Mouse (Mus musculus) neural tube, embryonic 10.5 days (tissue): ENCODE measurements around the gene Zbed4.
"Not testable (repeated sequence)": the region's sequence is repeated elsewhere in the genome, so short reads cannot be mapped to it uniquely, and the experiment has no call there.

Experiments used
- DNase-seq: peaks from one replicate; pipeline ENCODE4 v3.0.0-alpha.2; 2017; ENCODE audit warnings: low spot score; ENCODE audit errors: extremely low spot score

The Zbed4 gene

GRCm38 (mm10) chr15:88808121-88808520, 56.7 kb downstream of the Zbed4 start:
- DNase-seq, result no peak

GRCm38 (mm10) chr15:88810369-88810768, 58.9 kb downstream of the Zbed4 start:
- no peak for DNase-seq

- no peak for DNase-seq
These were observed 61.8 kb downstream of the Zbed4 start for GRCm38 (mm10) chr15:88813262-88813661.

GRCm38 (mm10) chr15:88813873-88814272, 62.4 kb downstream of the Zbed4 start:
- not testable (repeated sequence) for DNase-seq

GRCm38 (mm10) chr15:88814411-88815047, 63.1 kb downstream of the Zbed4 start:
- DNase-seq, result no peak

- no peak for DNase-seq
These were observed 63.8 kb downstream of the Zbed4 start for GRCm38 (mm10) chr15:88815196-88815700.

GRCm38 (mm10) chr15:88819026-88819905, 67.8 kb downstream of the Zbed4 start, which contains the start of the genes Alg12 and Creld2:
Gene Alg12 (minus strand): TSS chr15:88819318.
Gene Creld2 (plus strand): TSS chr15:88819646.
- peak; percentile 99 for DNase-seq

GRCm38 (mm10) chr15:88819906-88820303, 68.4 kb downstream of the Zbed4 start:
- no peak for DNase-seq

GRCm38 (mm10) chr15:88821403-88821802, 69.9 kb downstream of the Zbed4 start:
- DNase-seq, result no peak

GRCm38 (mm10) chr15:88822513-88822912, 71.1 kb downstream of the Zbed4 start:
- DNase-seq, result no peak

- DNase-seq, result no peak
These were observed 71.9 kb downstream of the Zbed4 start for GRCm38 (mm10) chr15:88823376-88823775.

GRCm38 (mm10) chr15:88827466-88827865, 76.0 kb downstream of the Zbed4 start:
- DNase-seq, result no peak

GRCm38 (mm10) chr15:88827991-88828799, 76.7 kb downstream of the Zbed4 start:
- peak; percentile 65 for DNase-seq

- peak; percentile 90 for DNase-seq
These were observed 77.6 kb downstream of the Zbed4 start for GRCm38 (mm10) chr15:88828800-88829705.

- DNase-seq, result no peak
These were observed 78.5 kb downstream of the Zbed4 start for GRCm38 (mm10) chr15:88829791-88830440.

- no peak for DNase-seq
These were observed 79.2 kb downstream of the Zbed4 start for GRCm38 (mm10) chr15:88830696-88831095.

GRCm38 (mm10) chr15:88831482-88831881, 80.0 kb downstream of the Zbed4 start:
- DNase-seq, result no peak

GRCm38 (mm10) chr15:88832536-88832935, 81.1 kb downstream of the Zbed4 start:
- no peak for DNase-seq
